Mouse (Mus musculus) right cerebral cortex, postnatal 36 days (tissue): ENCODE measurements around the gene Tomm5.
"Not testable (repeated sequence)": the region's sequence is repeated elsewhere in the genome, so short reads cannot be mapped to it uniquely, and the experiment has no call there.

Experiments
- DNase-seq, 2 experiments: peaks; one replicate each; pipeline ENCODE4 v3.0.0; 2022; ENCODE audit warnings: low spot score in 2 of 2, mixed read lengths in 1 of 2

Tomm5 gene

GRCm38 (mm10) chr4:45066036-45066730 is 41.7 kb downstream of the Tomm5 start:
- DNase-seq, result no peak

GRCm38 (mm10) chr4:45064577-45064976 is 43.3 kb downstream of the Tomm5 start:
- DNase-seq, result no peak

- not testable (repeated sequence) for DNase-seq
These were observed 44.1 kb downstream of the Tomm5 start for GRCm38 (mm10) chr4:45063836-45064235.

GRCm38 (mm10) chr4:45055451-45055850 is 52.5 kb downstream of the Tomm5 start:
- DNase-seq, result no peak
